Mouse (Mus musculus) cerebellum, adult 18-20 months (tissue): ENCODE measurements around the gene Epha3.

Source experiments
- DNase-seq, 2 experiments: peaks; one replicate each; pipeline ENCODE4 v3.0.0; 2021

Epha3 gene

GRCm38 (mm10) chr16:63863913-63864330, at the start of gene Epha3:
Gene Epha3 (minus strand): TSS chr16:63864175.
- peak; percentile 94 to 96 for DNase-seq

- no peak for DNase-seq
These were observed 39.5 kb upstream of the Epha3 start for GRCm38 (mm10) chr16:63903425-63903824.

DNA sequence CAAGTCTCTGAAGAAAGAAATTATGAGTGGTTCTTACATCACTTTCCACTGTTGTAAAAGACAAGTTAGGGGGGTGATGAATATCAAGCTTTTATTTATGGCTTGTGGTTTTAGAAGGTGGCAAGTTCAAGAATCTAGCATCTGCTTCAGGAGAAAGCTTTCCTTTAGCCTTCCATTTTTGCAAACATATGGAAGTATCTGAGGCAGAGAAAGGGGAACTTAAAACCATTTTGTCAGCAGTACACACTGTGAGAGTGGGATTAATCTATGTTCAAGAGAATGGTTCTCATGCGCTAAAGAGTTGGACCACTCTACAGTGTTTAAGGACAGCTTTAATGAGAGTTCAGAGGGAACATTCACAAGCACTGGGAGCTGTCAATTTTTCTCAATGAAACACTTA, 17.2 kb upstream of the Epha3 start:
- DNase-seq = no peak

DNA sequence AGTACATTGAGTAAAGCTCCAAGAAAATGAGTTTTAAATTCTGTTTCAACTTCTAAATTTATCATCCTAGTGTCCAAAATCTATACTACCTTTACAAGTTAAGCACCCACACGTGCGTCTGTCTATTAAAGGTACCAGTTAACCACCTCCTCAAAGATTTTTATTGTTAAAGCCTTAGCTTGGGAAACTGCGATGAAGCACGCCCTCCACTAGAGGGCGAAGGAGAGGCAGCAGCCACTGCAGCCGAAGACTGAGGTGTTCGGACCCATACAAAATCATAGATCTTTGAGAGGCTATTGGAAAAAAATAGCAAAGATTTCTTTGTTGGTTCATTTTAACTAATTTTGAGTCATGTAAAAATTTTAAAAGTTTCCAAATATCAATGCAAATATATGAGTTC, 8.3 kb upstream of the Epha3 start:
- peak; percentile 54 to 55 for DNase-seq

- DNase-seq = no peak
These were observed 545 bp upstream of the Epha3 start for GRCm38 (mm10) chr16:63864463-63864976.

- DNase-seq = peak; percentile 56 to 59
These were observed 794 bp downstream of the Epha3 start for GRCm38 (mm10) chr16:63863181-63863580.

DNA sequence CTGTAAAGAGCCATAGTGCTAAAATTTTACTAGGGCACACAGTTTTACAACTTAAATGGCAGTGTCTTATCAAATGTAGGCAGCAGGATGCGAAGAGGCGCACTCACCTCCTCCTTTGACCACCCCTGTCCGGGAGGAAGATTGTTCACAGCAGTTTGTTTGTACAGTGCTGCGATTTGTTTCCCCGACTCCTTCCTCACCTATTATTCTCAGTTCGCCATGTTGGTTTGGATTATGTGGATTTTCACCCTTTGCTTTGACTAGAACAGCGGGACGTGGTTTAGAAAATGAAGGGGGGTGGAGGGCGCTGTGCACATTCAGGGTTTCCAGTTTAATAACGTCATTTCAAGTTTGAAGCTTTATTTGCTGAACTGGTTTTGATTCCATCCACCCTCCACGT, 6.4 kb downstream of the Epha3 start:
- DNase-seq = peak in 1 of 2 experiments; percentile 12

DNA sequence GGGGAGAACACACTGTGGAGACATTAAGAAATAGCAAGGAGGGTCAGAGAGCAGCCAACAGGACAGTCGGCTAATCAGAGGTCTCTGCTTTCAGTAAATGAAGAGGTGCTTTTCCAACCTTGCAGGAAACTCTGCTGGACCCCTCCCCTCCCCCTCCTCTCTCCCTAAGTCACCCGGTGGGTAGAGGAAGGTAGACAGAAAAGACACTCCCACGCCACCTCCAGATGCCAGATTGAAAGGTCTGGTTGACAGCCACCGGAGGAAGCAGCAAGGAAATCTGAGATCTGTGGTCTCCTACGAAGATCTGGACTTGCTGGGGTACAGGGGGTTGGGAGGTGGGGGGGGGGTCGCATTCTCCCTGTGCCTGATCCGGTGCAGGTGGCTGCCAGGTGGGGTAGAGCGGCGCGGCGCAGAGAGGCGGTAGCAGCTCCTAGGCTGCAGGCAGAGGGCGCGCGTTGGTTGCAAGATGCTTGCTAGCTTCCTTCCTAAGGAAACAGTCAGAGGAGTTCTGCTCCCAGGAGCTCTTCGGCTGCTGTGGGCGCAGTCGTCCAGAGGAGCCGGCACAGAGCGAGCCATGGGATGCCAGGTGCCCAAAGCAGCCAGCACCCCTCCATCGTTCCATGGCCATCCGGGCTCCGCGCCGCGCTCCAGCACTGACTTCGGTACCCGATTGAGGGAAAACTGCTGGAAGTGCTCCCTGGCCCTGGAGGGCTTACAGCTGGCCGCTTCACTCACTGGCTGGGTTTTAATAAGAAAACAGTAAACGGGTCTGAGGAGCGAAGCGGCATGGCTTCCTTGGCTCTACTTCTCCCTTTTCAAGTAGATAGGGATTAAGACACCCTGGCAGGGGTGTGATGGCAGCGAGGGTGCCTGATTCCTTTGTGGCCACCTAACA, 7.1 kb downstream of the Epha3 start:
- peak; percentile 88 to 89 for DNase-seq

GRCm38 (mm10) chr16:63850297-63850696, 13.7 kb downstream of the Epha3 start:
- no peak for DNase-seq

- DNase-seq = no peak
These were observed 21.1 kb downstream of the Epha3 start for GRCm38 (mm10) chr16:63842911-63843310.

DNA sequence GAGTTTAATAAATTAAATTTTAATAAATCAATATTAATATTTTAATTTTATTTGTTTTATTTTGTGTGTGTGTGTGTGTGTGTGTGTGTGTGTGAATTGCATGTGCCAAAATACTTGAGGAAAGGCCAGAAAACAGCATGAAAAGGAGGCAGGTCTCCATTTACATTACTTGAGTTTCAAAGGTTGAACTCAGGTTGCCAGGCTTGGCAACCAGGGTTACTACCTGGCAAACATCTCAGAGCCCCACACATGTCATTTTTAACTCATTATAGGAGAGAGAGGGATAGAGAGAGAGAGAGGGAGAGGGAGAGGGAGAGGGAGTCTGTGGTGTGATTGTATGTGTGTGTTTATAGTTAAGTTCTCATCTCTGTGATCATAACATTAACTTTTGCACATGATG, 26.5 kb downstream of the Epha3 start:
- no peak for DNase-seq

GRCm38 (mm10) chr16:63821164-63821563, 42.8 kb downstream of the Epha3 start:
- DNase-seq = no peak

DNA sequence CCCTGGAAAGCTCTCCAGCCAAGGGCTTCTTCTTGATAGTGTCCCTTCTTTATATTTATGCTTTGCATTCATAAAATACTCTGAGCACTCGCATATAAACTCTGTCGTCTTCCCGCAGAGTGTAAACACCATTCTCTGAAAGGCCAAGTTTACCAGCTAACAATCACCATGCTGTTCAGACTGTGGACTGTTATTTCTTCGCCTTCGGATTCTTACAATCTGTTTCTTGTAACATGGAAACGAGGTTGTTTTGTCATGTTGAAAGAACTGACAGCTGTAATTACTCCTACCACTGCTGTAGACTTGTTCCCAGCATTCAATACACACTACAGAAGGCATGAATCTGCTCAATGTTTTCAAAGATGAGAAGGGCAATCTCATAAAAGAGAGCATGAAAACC, 46.4 kb downstream of the Epha3 start:
- DNase-seq = no peak

DNA sequence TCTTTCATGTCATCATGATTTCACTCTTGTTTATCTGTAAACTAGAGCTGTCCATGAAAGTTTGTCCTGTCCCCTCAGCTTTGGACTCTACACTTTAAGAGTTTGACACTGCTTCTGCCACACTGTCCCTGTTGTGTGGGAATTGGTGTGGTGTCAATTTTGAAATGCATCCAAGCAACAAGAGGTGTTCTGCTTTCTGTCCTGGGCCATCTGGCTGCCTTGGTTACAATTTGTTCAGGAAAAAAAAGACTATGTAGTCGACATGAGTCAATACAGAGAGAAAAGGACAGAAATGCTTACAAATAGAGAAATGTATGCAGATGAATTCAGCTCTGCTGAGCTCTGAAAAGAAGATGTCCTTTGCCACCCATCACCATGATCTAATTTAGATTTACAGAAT, 47.3 kb downstream of the Epha3 start:
- DNase-seq = peak; percentile 72 to 83

DNA sequence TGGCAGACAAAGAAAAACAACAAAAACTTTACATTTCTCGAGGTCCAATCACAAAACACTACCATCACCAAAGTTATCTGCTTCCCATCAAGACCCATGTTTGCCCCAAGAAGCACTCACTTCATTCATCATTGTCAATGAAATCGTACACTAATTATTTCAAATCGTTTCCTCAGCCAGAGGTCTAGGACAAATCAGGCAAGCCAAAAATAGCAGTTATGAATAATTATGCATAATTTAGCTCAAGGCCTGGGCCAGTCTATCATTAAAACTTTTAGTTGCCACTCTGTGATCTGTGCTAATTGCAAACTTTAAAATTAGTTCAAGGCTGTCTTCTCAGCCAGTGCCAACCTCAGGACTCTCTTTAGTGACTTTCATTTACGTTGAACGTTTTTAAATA, 54.1 kb downstream of the Epha3 start:
- DNase-seq = no peak

DNA sequence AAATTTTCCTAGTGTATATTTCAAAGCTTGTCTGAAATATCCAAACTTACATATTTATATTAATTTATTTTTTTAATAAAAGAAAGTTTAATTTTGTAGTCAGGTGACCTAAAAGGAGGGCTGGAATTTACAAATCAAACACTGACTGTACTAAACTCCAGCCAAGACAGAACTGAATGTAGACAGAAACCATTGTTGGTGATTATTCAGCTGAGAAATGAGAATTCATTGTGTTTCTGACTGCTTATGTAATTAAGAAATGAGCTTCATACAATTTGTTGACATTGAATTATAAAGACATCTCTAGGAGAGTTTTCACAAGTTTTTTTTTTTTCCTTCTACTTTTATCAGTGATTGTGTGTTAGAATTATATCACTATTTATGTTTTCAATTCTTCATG, 55.0 kb downstream of the Epha3 start:
- no peak for DNase-seq

GRCm38 (mm10) chr16:63806437-63807129, 57.4 kb downstream of the Epha3 start:
- peak in 1 of 2 experiments; percentile 12 for DNase-seq

DNA sequence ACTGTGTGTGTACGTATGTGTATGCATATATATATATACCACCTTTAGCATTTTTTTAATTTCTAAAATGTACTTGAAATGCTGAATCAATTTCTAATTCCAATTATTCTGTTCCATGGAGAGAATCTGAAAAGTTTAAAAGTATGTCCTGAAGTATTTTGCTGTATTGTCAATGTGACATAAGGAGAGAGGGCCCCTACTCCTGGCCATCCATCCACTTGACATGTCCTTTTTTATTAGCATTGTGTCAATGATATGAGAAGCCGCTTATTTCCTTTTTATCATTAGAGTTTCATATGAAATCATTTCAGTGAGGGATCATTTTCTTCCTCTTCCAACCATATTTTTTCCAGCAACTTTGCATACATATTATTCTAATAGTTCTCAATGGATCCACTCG, 58.0 kb downstream of the Epha3 start:
- no peak for DNase-seq

GRCm38 (mm10) chr16:63801436-63801835, 62.5 kb downstream of the Epha3 start:
- no peak for DNase-seq

GRCm38 (mm10) chr16:63798341-63798740, 65.6 kb downstream of the Epha3 start:
- DNase-seq = no peak

DNA sequence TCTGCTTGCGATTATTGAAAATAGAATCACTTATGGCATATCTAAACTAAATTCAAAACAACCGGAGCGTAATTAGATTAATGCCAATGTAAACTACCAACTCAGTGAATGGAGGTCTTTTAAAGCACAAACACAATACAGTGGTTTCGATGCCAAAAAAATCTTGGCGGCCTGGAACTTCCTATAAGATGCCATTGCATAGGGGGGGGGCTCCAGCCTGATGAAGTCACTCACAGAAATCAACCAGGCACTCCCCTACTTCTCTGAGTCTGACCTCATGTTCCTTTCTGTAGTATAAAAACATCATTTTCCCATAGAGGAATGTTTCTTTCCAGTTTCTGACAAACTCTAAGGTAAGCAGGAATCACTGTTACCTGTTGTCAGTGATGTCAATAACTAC, 69.7 kb downstream of the Epha3 start:
- DNase-seq = no peak

- DNase-seq = no peak
These were observed 70.2 kb downstream of the Epha3 start for GRCm38 (mm10) chr16:63793805-63794204.

GRCm38 (mm10) chr16:63792084-63792483, 71.9 kb downstream of the Epha3 start:
- DNase-seq = peak; percentile 42 to 53

DNA sequence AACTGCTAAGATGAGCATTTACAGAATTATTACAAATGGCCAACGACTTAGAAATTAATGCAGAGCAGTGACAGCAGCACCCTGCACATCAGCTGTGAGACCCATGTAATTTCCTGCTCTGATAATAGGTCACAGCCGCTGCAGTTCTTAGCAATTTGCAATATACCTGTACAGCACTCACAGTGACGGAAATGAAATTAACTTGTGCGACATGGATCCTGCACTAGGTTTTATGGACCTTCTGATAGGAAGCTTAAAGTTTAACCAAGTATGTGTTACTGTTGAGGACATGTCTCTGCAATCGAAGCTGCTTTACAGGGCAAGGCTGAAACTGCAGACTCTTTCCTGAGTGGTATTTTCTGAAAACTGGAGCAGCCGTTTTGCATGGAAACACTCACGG, 80.4 kb downstream of the Epha3 start:
- no peak for DNase-seq
